Mouse (Mus musculus) brain, embryonic 14.5 days (tissue): ENCODE measurements at regions not wholly inside any gene's neighbourhood (a gene's known extent, or its start where the extent isn't known, plus 50 kb on each side); places are given as distances from the start of the nearest gene placed in this dataset.
A peak's percentile ranks its signal among the peaks of the same experiment; 100 is the strongest.

Source experiments
- DNase-seq: peaks from one replicate; pipeline ENCODE4 v3.0.0-alpha.2; 2011; ENCODE audit warnings: low read depth
- CTCF ChIP-seq: fragments of 200-500 bp; IDR thresholded peaks from 2 replicates; pipeline ENCODE4 v1.5.1; 2012; ENCODE audit warnings: inconsistent platforms, mild to moderate bottlenecking, moderate library complexity, borderline replicate concordance; ENCODE audit not compliant: insufficient read depth, insufficient read length; ENCODE audit errors: extremely low read depth
- POLR2A ChIP-seq: fragments of 200-500 bp; IDR thresholded peaks from 2 replicates; pipeline ENCODE4 v1.6.1; 2012; ENCODE audit warnings: mild to moderate bottlenecking, inconsistent platforms, borderline replicate concordance; ENCODE audit not compliant: poor library complexity, insufficient read depth, insufficient read length, severe bottlenecking; ENCODE audit errors: extremely low read depth

GRCm38 (mm10) chr17:47143898-47144297 lies 133.5 kb upstream of the Ubr2 start:
- DNase-seq, result peak; percentile 49
- no peak for TF ChIP-seq POLR2A
- no peak for TF ChIP-seq CTCF

- DNase-seq, result peak; percentile 65
- TF ChIP-seq CTCF, result no peak
- no peak for TF ChIP-seq POLR2A
Measured at GRCm38 (mm10) chr17:47142885-47143284, 132.5 kb upstream of the Ubr2 start.

- no peak for TF ChIP-seq POLR2A
- no peak for TF ChIP-seq CTCF
- peak; percentile 34 for DNase-seq
Measured at GRCm38 (mm10) chr17:47142276-47142675, 131.9 kb upstream of the Ubr2 start.

GRCm38 (mm10) chr17:47141843-47142215 lies 131.5 kb upstream of the Ubr2 start:
- DNase-seq, result peak; percentile 57
- TF ChIP-seq CTCF, result no peak
- TF ChIP-seq POLR2A, result no peak

GRCm38 (mm10) chr17:47140969-47141842 lies 130.8 kb upstream of the Ubr2 start:
- DNase-seq, result peak; percentile 94
- TF ChIP-seq CTCF (no peak), POLR2A (no peak)

GRCm38 (mm10) chr17:47140241-47140968 lies 130.0 kb upstream of the Ubr2 start:
- TF ChIP-seq CTCF (no peak), POLR2A (peak; percentile 67; the same call in 1 of the 2 replicates)
- DNase-seq, result peak; percentile 96

GRCm38 (mm10) chr17:47139730-47140231 lies 129.4 kb upstream of the Ubr2 start:
- TF ChIP-seq POLR2A (peak; percentile 81; the same call in 1 of the 2 replicates), CTCF (peak; percentile 13; the same call in 1 of the 2 replicates)
- DNase-seq, result peak; percentile 99

- DNase-seq, result peak; percentile 42
- no peak for TF ChIP-seq CTCF
- TF ChIP-seq POLR2A, result no peak
Measured at GRCm38 (mm10) chr17:47139171-47139617, 128.8 kb upstream of the Ubr2 start.

GRCm38 (mm10) chr17:47138174-47138573 lies 127.8 kb upstream of the Ubr2 start:
- DNase-seq, result no peak
- no peak for TF ChIP-seq CTCF
- TF ChIP-seq POLR2A, result no peak

- no peak for TF ChIP-seq POLR2A
- TF ChIP-seq CTCF, result no peak
- no peak for DNase-seq
Measured at GRCm38 (mm10) chr17:47135391-47135790, 125.0 kb upstream of the Ubr2 start.

- TF ChIP-seq POLR2A (no peak), CTCF (no peak)
- DNase-seq, result no peak
Measured at GRCm38 (mm10) chr17:47133785-47134184, 123.4 kb upstream of the Ubr2 start.
